Mouse (Mus musculus) fibroblast of lung, adult 2 months (primary cell): ENCODE data around the gene Dmbt1.
"Not testable (repeated sequence)": the region's sequence is repeated elsewhere in the genome, so short reads cannot be mapped to it uniquely, and the experiment has no call there.

Experiments used
- DNase-seq: peaks from one replicate; pipeline ENCODE4 v3.0.0-alpha.2; 2011; ENCODE audit warnings: low read depth

Gene Dmbt1

GRCm38 (mm10) chr7:131049829-131050228 is 18.0 kb downstream of the Dmbt1 start:
- DNase-seq, result not testable (repeated sequence)

GRCm38 (mm10) chr7:131054808-131055370 is 23.0 kb downstream of the Dmbt1 start:
- no peak for DNase-seq

- not testable (repeated sequence) for DNase-seq
These were observed 26.1 kb downstream of the Dmbt1 start for GRCm38 (mm10) chr7:131057918-131058317.

- DNase-seq, result not testable (repeated sequence)
These were observed 28.0 kb downstream of the Dmbt1 start for GRCm38 (mm10) chr7:131059808-131060207.

- no peak for DNase-seq
These were observed 30.7 kb downstream of the Dmbt1 start for GRCm38 (mm10) chr7:131062541-131062940.

GRCm38 (mm10) chr7:131068191-131068590 is 36.3 kb downstream of the Dmbt1 start:
- DNase-seq, result not testable (repeated sequence)

GRCm38 (mm10) chr7:131073476-131073875 is 41.6 kb downstream of the Dmbt1 start:
- DNase-seq, result not testable (repeated sequence)

GRCm38 (mm10) chr7:131074098-131074497 is 42.2 kb downstream of the Dmbt1 start:
- not testable (repeated sequence) for DNase-seq

- no peak for DNase-seq
These were observed 44.1 kb downstream of the Dmbt1 start for GRCm38 (mm10) chr7:131075956-131076355.

GRCm38 (mm10) chr7:131082403-131082802 is 50.5 kb downstream of the Dmbt1 start:
- not testable (repeated sequence) for DNase-seq

- peak; percentile 36 for DNase-seq
These were observed 80.6 kb downstream of the Dmbt1 start for GRCm38 (mm10) chr7:131112486-131112885.

GRCm38 (mm10) chr7:131113676-131114075 is 81.8 kb downstream of the Dmbt1 start:
- no peak for DNase-seq

GRCm38 (mm10) chr7:131114434-131114833 is 82.6 kb downstream of the Dmbt1 start:
- no peak for DNase-seq

GRCm38 (mm10) chr7:131122210-131122807 is 90.5 kb downstream of the Dmbt1 start:
- DNase-seq, result no peak

- DNase-seq, result no peak
These were observed 98.2 kb downstream of the Dmbt1 start for GRCm38 (mm10) chr7:131130021-131130420.

- no peak for DNase-seq
These were observed 101.3 kb downstream of the Dmbt1 start for GRCm38 (mm10) chr7:131133181-131133580.

GRCm38 (mm10) chr7:131146214-131146613 is 114.4 kb downstream of the Dmbt1 start, which contains the start of gene 4933402N03Rik:
TSS of gene 4933402N03Rik (minus strand) at chr7:131146314.
- no peak for DNase-seq

- no peak for DNase-seq
These were observed 118.3 kb downstream of the Dmbt1 start for GRCm38 (mm10) chr7:131150179-131150578.

GRCm38 (mm10) chr7:131153044-131153443 is 121.2 kb downstream of the Dmbt1 start:
- DNase-seq, result no peak

- no peak for DNase-seq
These were observed 130.4 kb downstream of the Dmbt1 start for GRCm38 (mm10) chr7:131162251-131162650.

GRCm38 (mm10) chr7:131167771-131168170 is 135.9 kb downstream of the Dmbt1 start:
- no peak for DNase-seq

GRCm38 (mm10) chr7:131169099-131169498 is 137.2 kb downstream of the Dmbt1 start:
- no peak for DNase-seq
